Mouse (Mus musculus) layer of hippocampus, adult 9-10 months (tissue): ENCODE results near the gene Smpd4.

ENCODE experiments used
- DNase-seq: peaks from one replicate; pipeline ENCODE4 v3.0.0; 2022; ENCODE audit warnings: low spot score

The Smpd4 gene

DNA sequence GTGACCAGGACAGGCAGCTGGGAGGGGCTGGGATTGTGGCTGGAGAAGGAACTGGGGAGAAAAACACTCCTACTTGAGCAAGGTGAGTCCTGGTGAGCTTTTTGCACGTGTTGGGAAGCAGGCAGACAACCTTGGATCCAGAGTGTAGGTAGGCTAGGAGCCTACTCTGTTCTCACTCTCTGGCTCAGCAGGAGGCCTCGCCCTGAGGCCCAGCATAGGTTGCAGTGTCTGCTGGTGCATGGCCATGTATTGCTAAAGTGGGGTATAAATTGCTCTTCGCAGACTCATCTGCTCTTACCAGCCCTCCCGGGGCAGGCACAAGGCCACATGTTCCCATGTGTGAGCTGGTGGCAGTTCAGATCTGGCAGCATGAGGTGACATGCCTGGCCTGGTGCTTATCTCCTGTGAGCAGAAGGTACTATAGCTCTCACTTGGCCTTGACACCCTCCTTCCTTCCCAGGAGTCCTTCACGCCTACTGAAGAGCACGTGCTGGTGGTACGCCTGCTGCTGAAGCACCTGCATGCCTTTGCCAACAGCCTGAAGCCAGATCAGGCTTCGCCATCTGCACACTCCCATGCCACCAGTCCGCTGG is 19.0 kb downstream of the Smpd4 start:
- DNase-seq: no peak

GRCm38 (mm10) chr16:17639081-17639480 is 19.9 kb downstream of the Smpd4 start:
- no peak for DNase-seq

DNA sequence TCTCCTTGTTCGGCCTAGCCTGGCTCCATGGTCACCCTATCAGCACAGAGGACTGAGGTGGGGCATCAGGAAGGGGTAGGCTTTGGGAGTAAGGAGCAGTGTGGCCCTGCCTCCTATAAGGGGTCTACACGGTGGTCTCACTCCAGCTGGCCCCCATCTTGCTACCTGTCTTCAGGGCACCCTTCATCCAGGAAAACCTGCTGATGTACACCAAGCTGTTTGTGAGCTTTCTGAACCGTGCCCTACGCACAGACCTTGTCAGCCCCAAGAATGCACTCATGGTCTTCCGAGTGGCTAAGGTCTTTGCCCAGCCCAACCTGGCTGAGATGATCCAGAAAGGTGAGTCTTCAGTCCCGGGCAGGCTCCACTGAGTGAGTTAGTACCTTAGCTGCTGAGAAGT is 20.8 kb downstream of the Smpd4 start:
- DNase-seq: no peak

GRCm38 (mm10) chr16:17640706-17641105 is 21.6 kb downstream of the Smpd4 start:
- no peak for DNase-seq

- no peak for DNase-seq
Measured at GRCm38 (mm10) chr16:17641301-17641700, 22.1 kb downstream of the Smpd4 start.

GRCm38 (mm10) chr16:17642311-17642710 is 23.2 kb downstream of the Smpd4 start:
- no peak for DNase-seq

GRCm38 (mm10) chr16:17643437-17643990 is 24.4 kb downstream of the Smpd4 start:
- no peak for DNase-seq

DNA sequence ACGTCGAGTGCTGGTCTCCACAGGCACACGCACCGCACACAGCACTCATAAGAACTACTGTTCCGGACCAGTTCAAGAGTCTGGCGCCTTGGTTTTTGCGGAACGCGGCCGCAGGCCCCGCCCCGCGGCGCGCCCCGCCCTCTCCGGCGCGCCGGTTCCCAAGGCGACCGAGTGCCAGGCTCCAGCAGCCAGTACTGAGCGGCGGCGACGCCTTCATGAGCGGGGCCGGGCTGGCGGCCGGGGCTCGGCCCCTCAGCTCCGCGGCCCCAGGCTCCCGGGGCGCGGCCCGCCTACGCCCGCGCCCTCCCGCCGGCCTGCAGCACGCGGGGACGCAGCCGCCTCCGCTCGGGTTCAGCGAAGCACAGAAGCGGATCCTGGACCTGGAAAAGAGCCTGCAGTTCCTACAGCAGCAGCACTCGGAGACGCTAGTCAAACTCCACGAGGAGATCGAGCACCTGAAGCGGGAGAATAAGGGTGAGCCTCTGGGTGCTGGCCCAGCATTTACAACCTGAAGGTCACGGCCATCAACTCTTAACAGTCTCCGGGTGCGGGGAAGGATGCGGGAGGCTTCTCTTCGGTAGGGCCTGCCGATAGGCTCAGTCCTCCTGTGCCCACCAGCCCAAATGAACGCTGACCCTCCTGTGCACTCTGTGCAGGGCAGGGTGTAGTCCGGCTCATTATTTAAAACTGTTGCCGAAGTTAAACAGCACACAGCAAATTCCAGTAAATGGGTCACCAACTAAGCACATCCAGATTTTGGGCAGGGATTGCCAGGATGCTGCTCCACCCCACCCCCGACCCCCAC is 27.4 kb downstream of the Smpd4 start, which contains the start of gene Ccdc74a:
Gene Ccdc74a, plus strand, starts transcription at position 161 of the 805 bp plus-strand sequence.
- DNase-seq: no peak

DNA sequence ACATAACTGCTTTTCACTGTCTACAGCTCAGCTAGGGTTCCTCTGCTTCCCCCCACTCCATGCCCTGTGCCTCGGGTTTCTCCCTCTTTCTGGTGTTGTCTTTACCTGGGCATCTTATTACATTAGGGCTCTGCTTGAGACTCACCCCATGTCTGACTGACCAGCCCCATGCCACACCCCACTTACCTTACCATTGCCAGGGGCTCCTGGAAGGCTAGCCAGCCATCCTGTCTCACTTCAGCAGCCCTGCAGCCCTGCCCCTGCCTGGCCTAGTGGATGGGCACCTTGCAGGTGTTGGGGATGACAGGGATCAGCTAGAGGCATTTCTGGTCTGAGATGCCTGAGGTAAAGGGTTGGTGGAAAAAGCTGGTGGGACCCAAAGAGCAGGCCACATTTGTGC is 28.0 kb downstream of the Smpd4 start:
- DNase-seq: no peak

GRCm38 (mm10) chr16:17647566-17648340 is 28.6 kb downstream of the Smpd4 start:
- DNase-seq: no peak

DNA sequence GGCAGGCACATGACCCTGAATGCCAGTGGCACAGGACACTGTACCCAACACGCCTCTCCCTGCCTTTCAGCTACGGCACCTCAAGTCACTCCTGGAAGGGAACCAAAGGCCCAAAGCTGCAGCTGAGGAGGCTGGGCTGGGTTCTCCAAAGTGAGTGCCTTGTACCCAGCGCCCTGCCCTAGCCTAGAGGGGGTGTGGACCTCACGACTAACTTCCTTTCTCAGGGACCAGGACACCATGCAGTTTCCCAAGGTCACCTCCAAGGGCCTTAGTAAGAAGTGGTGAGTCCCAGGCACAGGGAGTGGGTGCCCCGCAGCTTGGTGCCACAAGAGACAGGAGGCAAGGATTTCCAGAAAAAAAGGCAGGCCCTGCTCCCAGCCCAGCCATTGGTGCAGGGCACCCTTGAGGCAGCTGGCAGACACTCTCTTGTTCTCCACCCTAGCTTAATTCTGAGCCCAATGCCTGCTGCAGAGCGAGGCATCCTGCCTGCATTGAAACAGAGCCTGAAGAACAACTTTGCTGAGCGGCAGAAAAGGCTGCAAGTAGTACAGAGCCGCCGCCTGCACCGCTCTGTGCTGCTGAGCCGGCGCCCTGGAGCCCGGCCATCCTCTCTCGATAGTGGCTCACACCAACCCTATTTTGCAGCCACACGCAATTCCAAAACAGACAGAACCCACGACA is 30.9 kb downstream of the Smpd4 start:
- no peak for DNase-seq

- DNase-seq: no peak
Measured at GRCm38 (mm10) chr16:17650711-17651110, 31.6 kb downstream of the Smpd4 start.

DNA sequence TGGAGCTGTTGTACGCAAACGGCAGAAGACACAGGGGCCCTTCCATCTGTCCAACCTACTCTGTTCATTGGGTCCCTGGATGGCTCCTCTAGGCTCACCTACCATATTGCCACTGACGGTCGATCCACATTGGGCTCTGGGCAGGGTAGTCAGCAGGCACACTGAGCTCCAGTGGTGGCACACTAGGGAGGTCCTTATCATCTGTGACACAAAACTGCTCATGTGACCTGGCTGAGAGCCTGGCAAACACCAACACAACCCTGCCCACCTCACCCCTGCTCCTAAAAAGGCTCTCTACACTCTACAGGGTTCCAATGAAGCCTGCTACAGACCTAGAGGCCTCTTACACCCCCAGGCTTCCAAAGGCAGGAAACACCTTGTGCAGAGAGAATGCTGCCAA is 33.5 kb downstream of the Smpd4 start:
- no peak for DNase-seq

- DNase-seq: no peak
Measured at GRCm38 (mm10) chr16:17653601-17654000, 34.4 kb downstream of the Smpd4 start.

DNA sequence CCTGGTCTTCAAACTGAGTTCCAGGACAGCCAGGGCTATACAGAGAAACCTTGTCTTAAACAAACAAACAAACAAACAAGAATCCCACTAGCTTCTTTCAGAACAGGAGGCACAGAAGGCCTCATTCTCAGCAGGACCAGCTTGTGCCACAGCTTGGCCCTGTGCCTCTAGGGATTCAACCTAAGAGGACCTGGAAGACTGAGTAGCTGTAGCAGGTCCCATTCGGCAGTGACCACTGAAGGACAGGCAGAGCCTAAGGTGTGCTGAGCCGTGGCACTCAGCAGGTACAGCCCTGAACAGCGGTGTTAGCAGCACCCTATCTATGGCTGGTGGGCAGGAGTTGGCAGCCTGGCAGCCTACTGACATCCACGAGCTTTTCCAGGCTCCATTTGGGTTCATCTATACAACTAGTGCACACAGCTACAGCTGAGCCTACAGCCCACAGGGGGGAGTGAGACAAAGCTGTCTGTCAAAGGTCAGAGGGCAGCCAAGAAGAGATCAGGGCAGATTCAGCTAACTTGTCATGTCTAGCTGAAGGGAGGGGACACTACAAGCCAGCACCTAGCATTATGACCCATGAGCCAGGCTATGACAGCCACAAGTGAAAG is 35.1 kb downstream of the Smpd4 start:
- DNase-seq: no peak

GRCm38 (mm10) chr16:17656212-17656871 is 37.2 kb downstream of the Smpd4 start:
- no peak for DNase-seq

GRCm38 (mm10) chr16:17665568-17665967 is 46.4 kb downstream of the Smpd4 start:
- DNase-seq: no peak

DNA sequence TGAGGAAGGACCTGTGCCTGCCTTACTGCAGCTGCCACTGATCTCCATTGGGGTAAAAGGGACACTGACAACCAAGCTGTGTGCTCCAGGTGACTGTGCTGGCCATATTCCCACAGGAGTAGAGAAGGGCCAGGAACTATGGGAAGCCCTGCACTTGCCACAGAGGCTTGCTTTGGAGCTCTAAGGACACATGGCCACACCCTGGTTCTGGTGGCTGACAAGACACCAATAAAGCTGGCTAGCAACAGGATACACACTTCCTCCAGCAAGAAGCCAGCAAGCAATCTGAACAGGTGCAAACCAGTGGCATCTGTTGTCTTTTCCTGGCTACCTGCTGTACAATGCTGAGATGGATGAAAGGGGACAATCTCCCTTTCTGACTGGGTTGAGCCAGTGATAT is 50.7 kb downstream of the Smpd4 start:
- DNase-seq: no peak
